Mouse (Mus musculus): ENCODE results near the gene Ifrd2.

DNA sequence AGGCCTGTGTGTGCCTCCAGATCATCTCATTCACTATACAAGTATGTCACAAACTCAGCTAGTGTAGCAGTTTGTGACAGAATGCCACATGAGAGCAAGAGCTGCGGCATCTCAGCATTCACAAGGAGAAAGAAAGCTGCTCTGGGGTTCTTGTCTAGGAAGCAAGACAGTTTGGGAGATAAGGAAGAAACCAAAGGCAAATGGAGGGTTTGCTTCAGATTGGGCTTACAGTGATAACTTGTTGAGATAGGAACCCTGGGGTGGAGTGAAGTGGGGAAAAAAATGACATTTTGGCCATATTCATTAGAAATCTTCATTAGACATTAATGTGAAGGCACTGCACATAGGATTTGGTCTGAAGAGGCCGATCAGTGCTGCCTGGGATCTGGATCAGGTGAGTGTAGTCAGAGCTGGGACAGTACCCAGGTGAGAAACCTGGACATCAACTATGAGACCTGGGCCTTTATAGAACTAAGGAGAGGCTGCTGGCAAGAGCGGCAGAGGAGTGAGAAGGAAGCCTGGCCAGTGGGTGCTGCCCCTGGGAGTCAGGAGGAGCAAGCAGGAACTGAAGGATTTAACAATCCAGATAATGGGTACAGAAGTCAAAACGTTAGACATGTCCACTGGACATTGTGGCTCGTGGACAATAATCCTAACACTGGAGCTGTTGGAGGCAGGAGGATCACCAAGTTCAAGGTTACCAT is 34.6 kb upstream of the Ifrd2 start:
- TF ChIP-seq POLR2A (IDR thresholded peaks at IDR 0.05; ENCODE audit: low read depth, low read length) (no peak), CTCF (IDR thresholded peaks at IDR 0.05; ENCODE audit: borderline replicate concordance, insufficient read depth, low read length) (no peak)
